Mouse (Mus musculus) liver, embryonic 14.5 days (tissue): ENCODE results near the gene Serpini2.

ENCODE experiments used
- CTCF ChIP-seq: IDR thresholded peaks from 2 replicates; pipeline ENCODE4 v1.5.1; 2016; ENCODE audit warnings: antibody characterized with exemption, low read depth, control low read depth
- EP300 ChIP-seq: IDR thresholded peaks from 2 replicates; pipeline ENCODE4 v1.6.1; 2016; ENCODE audit warnings: antibody characterized with exemption, low read depth

- TF ChIP-seq CTCF (no peak), EP300 (no peak)
Observed at GRCm38 (mm10) chr3:75269978-75270377, at the start of gene Serpini2.
